Mouse (Mus musculus): ENCODE measurements at regions not wholly inside any gene's neighbourhood (a gene's known extent, or its start where the extent isn't known, plus 50 kb on each side); places are given as distances from the start of the nearest gene placed in this dataset.

GRCm38 (mm10) chr5:106002330-106002729, 126.0 kb downstream of the Zfp326 start:
- H3K27ac ChIP-seq (ENCODE audit: low read depth, low read length) = no peak overlapping the region
- peak; percentile 63; the same call in 1 of the 2 replicates for ATAC-seq (ENCODE audit: low FRiP score)
- H3K9me3 ChIP-seq (ENCODE audit: control insufficient read depth, low read length) = no peaks in the 10 kb centered on the region
- 43% methylated on average over 7 of the region's 7 CpGs for WGBS
- H3K4me3 ChIP-seq (ENCODE audit: low read depth, low read length) = no peak overlapping the region
- H3K27me3 ChIP-seq (ENCODE audit: control insufficient read depth, insufficient read depth, low read length) = no peaks in the 10 kb centered on the region
- DNase-seq (ENCODE audit: low spot score) = peak; percentile 42
- no peaks in the 10 kb centered on the region for H3K4me1 ChIP-seq (replicated peaks; ENCODE audit: control insufficient read depth, insufficient read depth, low read length)
- H3K4me2 ChIP-seq (replicated peaks; ENCODE audit: low read depth, low read length) = no peak overlapping the region
- H3K9ac ChIP-seq (ENCODE audit: low read depth, low read length) = no peak overlapping the region
- H3K36me3 ChIP-seq (ENCODE audit: control insufficient read depth, insufficient read depth, low read length) = no peaks in the 10 kb centered on the region

GRCm38 (mm10) chr5:105994218-105994617, 117.9 kb downstream of the Zfp326 start:
- ATAC-seq (ENCODE audit: low FRiP score) (no peak), DNase-seq (ENCODE audit: low spot score) (no peak)
- Histone ChIP-seq H3K9ac (ENCODE audit: low read depth, low read length) (no peak overlapping the region), H3K9me3 (ENCODE audit: control insufficient read depth, low read length) (no peaks in the 10 kb centered on the region), H3K27me3 (ENCODE audit: control insufficient read depth, insufficient read depth, low read length) (no peaks in the 10 kb centered on the region), H3K4me3 (ENCODE audit: low read depth, low read length) (no peak overlapping the region), H3K27ac (ENCODE audit: low read depth, low read length) (no peak overlapping the region), H3K4me2 (replicated peaks; ENCODE audit: low read depth, low read length) (no peak overlapping the region), H3K4me1 (replicated peaks; ENCODE audit: control insufficient read depth, insufficient read depth, low read length) (no peaks in the 10 kb centered on the region), H3K36me3 (ENCODE audit: control insufficient read depth, insufficient read depth, low read length) (no peaks in the 10 kb centered on the region)
- WGBS = 96% methylated on average over 1 of the region's 1 CpGs

GRCm38 (mm10) chr5:105993066-105993760, 116.8 kb downstream of the Zfp326 start:
- Histone ChIP-seq H3K4me1 (replicated peaks; ENCODE audit: control insufficient read depth, insufficient read depth, low read length) (no peaks in the 10 kb centered on the region), H3K36me3 (ENCODE audit: control insufficient read depth, insufficient read depth, low read length) (no peaks in the 10 kb centered on the region), H3K4me2 (replicated peaks; ENCODE audit: low read depth, low read length) (no peak overlapping the region), H3K9ac (ENCODE audit: low read depth, low read length) (no peak overlapping the region), H3K4me3 (ENCODE audit: low read depth, low read length) (no peak overlapping the region), H3K27me3 (ENCODE audit: control insufficient read depth, insufficient read depth, low read length) (no peaks in the 10 kb centered on the region), H3K27ac (ENCODE audit: low read depth, low read length) (no peak overlapping the region), H3K9me3 (ENCODE audit: control insufficient read depth, low read length) (no peaks in the 10 kb centered on the region)
- no peak for ATAC-seq (ENCODE audit: low FRiP score)
- DNase-seq (ENCODE audit: low spot score) = no peak
- 65% methylated on average over 15 of the region's 15 CpGs for WGBS

- no peak for ATAC-seq (ENCODE audit: low FRiP score)
- DNase-seq (ENCODE audit: low spot score) = no peak
- 88% methylated on average over 12 of the region's 12 CpGs for WGBS
These were observed 114.4 kb downstream of the Zfp326 start for GRCm38 (mm10) chr5:105990777-105991176.

GRCm38 (mm10) chr5:105986401-105986800, 110.0 kb downstream of the Zfp326 start:
- H3K4me1 ChIP-seq (replicated peaks; ENCODE audit: control insufficient read depth, insufficient read depth, low read length) = no peaks in the 10 kb centered on the region
- no peaks in the 10 kb centered on the region for H3K9me3 ChIP-seq (ENCODE audit: control insufficient read depth, low read length)
- H3K27me3 ChIP-seq (ENCODE audit: control insufficient read depth, insufficient read depth, low read length) = no peaks in the 10 kb centered on the region
- H3K27ac ChIP-seq (ENCODE audit: low read depth, low read length) = no peak overlapping the region
- H3K9ac ChIP-seq (ENCODE audit: low read depth, low read length) = no peak overlapping the region
- DNase-seq (ENCODE audit: low spot score) (peak; percentile 75), ATAC-seq (ENCODE audit: low FRiP score) (no peak)
- 37% methylated on average over 7 of the region's 7 CpGs for WGBS
- H3K36me3 ChIP-seq (ENCODE audit: control insufficient read depth, insufficient read depth, low read length) = no peaks in the 10 kb centered on the region
- H3K4me2 ChIP-seq (replicated peaks; ENCODE audit: low read depth, low read length) = no peak overlapping the region
- no peak overlapping the region for H3K4me3 ChIP-seq (ENCODE audit: low read depth, low read length)

More at GRCm38 (mm10) chr5:105990777-105991176, 114.4 kb downstream of the Zfp326 start:
- no peaks in the 10 kb centered on the region for H3K27me3 ChIP-seq (ENCODE audit: control insufficient read depth, insufficient read depth, low read length)
- no peaks in the 10 kb centered on the region for H3K4me1 ChIP-seq (replicated peaks; ENCODE audit: control insufficient read depth, insufficient read depth, low read length)
- no peak overlapping the region for H3K9ac ChIP-seq (ENCODE audit: low read depth, low read length)
- no peaks in the 10 kb centered on the region for H3K9me3 ChIP-seq (ENCODE audit: control insufficient read depth, low read length)
- H3K4me2 ChIP-seq (replicated peaks; ENCODE audit: low read depth, low read length) = no peak overlapping the region
- H3K27ac ChIP-seq (ENCODE audit: low read depth, low read length) = no peak overlapping the region
- no peaks in the 10 kb centered on the region for H3K36me3 ChIP-seq (ENCODE audit: control insufficient read depth, insufficient read depth, low read length)
- no peak overlapping the region for H3K4me3 ChIP-seq (ENCODE audit: low read depth, low read length)

- Histone ChIP-seq H3K9me3 (ENCODE audit: control insufficient read depth, low read length) (no peaks in the 10 kb centered on the region), H3K27ac (ENCODE audit: low read depth, low read length) (no peak overlapping the region), H3K4me2 (replicated peaks; ENCODE audit: low read depth, low read length) (no peak overlapping the region), H3K4me3 (ENCODE audit: low read depth, low read length) (no peak overlapping the region), H3K9ac (ENCODE audit: low read depth, low read length) (no peak overlapping the region), H3K36me3 (ENCODE audit: control insufficient read depth, insufficient read depth, low read length) (no peaks in the 10 kb centered on the region), H3K4me1 (replicated peaks; ENCODE audit: control insufficient read depth, insufficient read depth, low read length) (no peaks in the 10 kb centered on the region), H3K27me3 (ENCODE audit: control insufficient read depth, insufficient read depth, low read length) (no peaks in the 10 kb centered on the region)
- no peak for ATAC-seq (ENCODE audit: low FRiP score)
- WGBS = 80% methylated on average over 5 of the region's 5 CpGs
- DNase-seq (ENCODE audit: low spot score) = no peak
These were observed 106.8 kb downstream of the Zfp326 start for GRCm38 (mm10) chr5:105983131-105983530.

- no peak overlapping the region for H3K27ac ChIP-seq (ENCODE audit: low read depth, low read length)
- no peak overlapping the region for H3K4me3 ChIP-seq (ENCODE audit: low read depth, low read length)
- no peaks in the 10 kb centered on the region for H3K4me1 ChIP-seq (replicated peaks; ENCODE audit: control insufficient read depth, insufficient read depth, low read length)
- no peaks in the 10 kb centered on the region for H3K27me3 ChIP-seq (ENCODE audit: control insufficient read depth, insufficient read depth, low read length)
- 95% methylated on average over 5 of the region's 5 CpGs for WGBS
- H3K9ac ChIP-seq (ENCODE audit: low read depth, low read length) = no peak overlapping the region
- no peaks in the 10 kb centered on the region for H3K9me3 ChIP-seq (ENCODE audit: control insufficient read depth, low read length)
- ATAC-seq (ENCODE audit: low FRiP score) (no peak), DNase-seq (ENCODE audit: low spot score) (no peak)
- no peaks in the 10 kb centered on the region for H3K36me3 ChIP-seq (ENCODE audit: control insufficient read depth, insufficient read depth, low read length)
- no peak overlapping the region for H3K4me2 ChIP-seq (replicated peaks; ENCODE audit: low read depth, low read length)
These were observed 100.4 kb downstream of the Zfp326 start for GRCm38 (mm10) chr5:105976746-105977145.

GRCm38 (mm10) chr5:105976076-105976475, 99.7 kb downstream of the Zfp326 start:
- Histone ChIP-seq H3K27ac (ENCODE audit: low read depth, low read length) (no peak overlapping the region), H3K4me3 (ENCODE audit: low read depth, low read length) (no peak overlapping the region), H3K9ac (ENCODE audit: low read depth, low read length) (no peak overlapping the region), H3K9me3 (ENCODE audit: control insufficient read depth, low read length) (no peaks in the 10 kb centered on the region), H3K27me3 (ENCODE audit: control insufficient read depth, insufficient read depth, low read length) (no peaks in the 10 kb centered on the region), H3K36me3 (ENCODE audit: control insufficient read depth, insufficient read depth, low read length) (no peaks in the 10 kb centered on the region), H3K4me2 (replicated peaks; ENCODE audit: low read depth, low read length) (no peak overlapping the region), H3K4me1 (replicated peaks; ENCODE audit: control insufficient read depth, insufficient read depth, low read length) (no peaks in the 10 kb centered on the region)
- ATAC-seq (ENCODE audit: low FRiP score) (no peak), DNase-seq (ENCODE audit: low spot score) (no peak)
- whole genome bisulfite sequencing = 67% methylated on average over 5 of the region's 5 CpGs

GRCm38 (mm10) chr5:105975275-105976011, 99.1 kb downstream of the Zfp326 start:
- DNase-seq (ENCODE audit: low spot score) (peak; percentile 27), ATAC-seq (ENCODE audit: low FRiP score) (no peak)
- Histone ChIP-seq H3K27me3 (ENCODE audit: control insufficient read depth, insufficient read depth, low read length) (no peaks in the 10 kb centered on the region), H3K4me2 (replicated peaks; ENCODE audit: low read depth, low read length) (no peak overlapping the region), H3K4me3 (ENCODE audit: low read depth, low read length) (no peak overlapping the region), H3K4me1 (replicated peaks; ENCODE audit: control insufficient read depth, insufficient read depth, low read length) (no peaks in the 10 kb centered on the region), H3K9ac (ENCODE audit: low read depth, low read length) (no peak overlapping the region), H3K9me3 (ENCODE audit: control insufficient read depth, low read length) (no peaks in the 10 kb centered on the region), H3K27ac (ENCODE audit: low read depth, low read length) (no peak overlapping the region), H3K36me3 (ENCODE audit: control insufficient read depth, insufficient read depth, low read length) (no peaks in the 10 kb centered on the region)
- WGBS = 57% methylated on average over 21 of the region's 21 CpGs

Data from hindbrain, embryonic 11.5 days (tissue).